Mouse (Mus musculus) frontal cortex, adult (tissue): ENCODE data around the gene Nup133.

Experiments used
- ATAC-seq: cut with Nextera tagmentation; 2 replicates; pipeline ENCODE4 v1.9.2; 2017; ENCODE audit warnings: mild to moderate bottlenecking, moderate library complexity, mixed read lengths; ENCODE audit not compliant: low TSS enrichment

Nup133 gene

GRCm38 (mm10) chr8:123953686-123954085 is 4.6 kb upstream of the Nup133 start:
- ATAC-seq, result no peak

GRCm38 (mm10) chr8:123950077-123950802 is 1.2 kb upstream of the Nup133 start:
- peak; percentile 42; the same call in 1 of the 2 replicates for ATAC-seq

GRCm38 (mm10) chr8:123949686-123949986 is 571 bp upstream of the Nup133 start:
- peak; percentile 62 for ATAC-seq

- no peak for ATAC-seq
Measured at GRCm38 (mm10) chr8:123929026-123929425, 20.0 kb downstream of the Nup133 start.

- no peak for ATAC-seq
Measured at GRCm38 (mm10) chr8:123925671-123926070, 23.4 kb downstream of the Nup133 start.

GRCm38 (mm10) chr8:123924719-123925118 is 24.3 kb downstream of the Nup133 start:
- peak; percentile 94 for ATAC-seq

- no peak for ATAC-seq
Measured at GRCm38 (mm10) chr8:123914635-123915034, 34.4 kb downstream of the Nup133 start.

GRCm38 (mm10) chr8:123912265-123912664 is 36.8 kb downstream of the Nup133 start:
- peak; percentile 83 for ATAC-seq

GRCm38 (mm10) chr8:123907604-123908003 is 41.5 kb downstream of the Nup133 start:
- ATAC-seq, result no peak

GRCm38 (mm10) chr8:123902653-123903052 is 46.4 kb downstream of the Nup133 start:
- no peak for ATAC-seq

GRCm38 (mm10) chr8:123899366-123899765 is 49.7 kb downstream of the Nup133 start:
- ATAC-seq, result peak; percentile 73

GRCm38 (mm10) chr8:123898576-123898975 is 50.5 kb downstream of the Nup133 start:
- no peak for ATAC-seq

GRCm38 (mm10) chr8:123896774-123897173 is 52.3 kb downstream of the Nup133 start:
- ATAC-seq, result no peak

- ATAC-seq, result no peak
Measured at GRCm38 (mm10) chr8:123896366-123896761, 52.7 kb downstream of the Nup133 start.

- 0 out of 2 replicates have a peak, but pooled peaks have one; percentile 5 for ATAC-seq
Measured at GRCm38 (mm10) chr8:123895680-123896365, 53.2 kb downstream of the Nup133 start.

GRCm38 (mm10) chr8:123895230-123895629 is 53.8 kb downstream of the Nup133 start:
- no peak for ATAC-seq

- no peak for ATAC-seq
Measured at GRCm38 (mm10) chr8:123894502-123895097, 54.5 kb downstream of the Nup133 start, which contains the start of gene Acta1. Acta1 (minus strand) TSS chr8:123894751.

GRCm38 (mm10) chr8:123893413-123893812 is 55.7 kb downstream of the Nup133 start:
- no peak for ATAC-seq

GRCm38 (mm10) chr8:123892586-123893155 is 56.4 kb downstream of the Nup133 start:
- ATAC-seq, result peak; percentile 40

- peak; percentile 48 for ATAC-seq
Measured at GRCm38 (mm10) chr8:123891883-123892585, 57.0 kb downstream of the Nup133 start.

- no peak for ATAC-seq
Measured at GRCm38 (mm10) chr8:123891271-123891670, 57.8 kb downstream of the Nup133 start.

GRCm38 (mm10) chr8:123889797-123890196 is 59.3 kb downstream of the Nup133 start:
- ATAC-seq, result no peak
